In the genomic region with DNA sequence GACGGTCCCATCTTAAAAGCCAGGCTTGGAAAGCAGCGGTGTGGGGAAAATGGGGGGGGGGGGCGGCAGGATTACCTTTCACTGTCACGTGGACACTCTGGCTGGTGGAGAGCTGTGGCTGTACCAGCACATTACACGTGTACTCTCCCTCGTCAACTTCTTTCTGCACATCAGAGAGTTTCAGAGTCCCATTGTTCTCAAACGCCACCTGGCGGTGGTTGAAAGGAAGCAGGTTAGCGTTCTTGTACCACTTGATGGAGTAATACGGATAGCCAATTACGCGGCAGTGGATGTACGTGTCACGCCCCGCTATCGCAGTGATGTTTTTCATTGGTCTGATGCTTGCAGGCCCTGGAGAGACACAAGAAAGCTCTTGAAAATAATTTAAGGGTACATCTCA, we compare ENCODE assay signal across 8 mouse cellular contexts.
DNase-seq lines count a peak whose midpoint lies in the region; ATAC-seq lines count a peak whose summit lies in the region.

No protein-coding gene starts in this region.

- H3K4me2 ChIP-seq in kidney, embryonic 16.5 days (replicated peaks; ENCODE audit: low read depth, low read length) = no peak overlapping the region
- no peak overlapping the region for H3K4me2 ChIP-seq in limb, embryonic 15.5 days

- no peak overlapping the region for H3K9ac ChIP-seq in kidney, embryonic 16.5 days (replicated peaks; ENCODE audit: low read length)
- H3K9ac ChIP-seq in limb, embryonic 15.5 days = no peak overlapping the region

- H3K27me3 ChIP-seq in kidney, embryonic 16.5 days (ENCODE audit: insufficient read depth, low read length) = no peaks in the 10 kb centered on the region
- no peaks in the 10 kb centered on the region for H3K27me3 ChIP-seq in limb, embryonic 15.5 days
- H3K27me3 ChIP-seq in splenic B cell, adult 2 months (ENCODE audit: control insufficient read depth, insufficient read depth, low read length, poor library complexity, severe bottlenecking) = no peaks in the 10 kb centered on the region

- DNase-seq in gastrocnemius, adult 18-20 months (ENCODE audit: low spot score) = peak; percentile 2
- no peak for DNase-seq in gastrocnemius, adult 8-10 months (ENCODE audit: low spot score in 2 of 2)
- peak; percentile 74 to 84 for DNase-seq in cerebellum, postnatal 25 days
- peak; percentile 38 to 46 for DNase-seq in frontal cortex, postnatal 25 days (ENCODE audit: low spot score in 2 of 2)
- DNase-seq in naive thymus-derived CD4-positive, alpha-beta T cell, adult 2 months (ENCODE audit: low read depth) = peak; percentile 26
- peak; percentile 68 for DNase-seq in splenic B cell, adult 2 months (ENCODE audit: low read depth, low spot score)

- H3K4me3 ChIP-seq in kidney, embryonic 16.5 days (ENCODE audit: low read length) = no peak overlapping the region
- H3K4me3 ChIP-seq in limb, embryonic 15.5 days = no peak overlapping the region

- H3K4me1 ChIP-seq in kidney, embryonic 16.5 days (ENCODE audit: insufficient read depth, low read length) = no peaks in the 10 kb centered on the region
- H3K4me1 ChIP-seq in limb, embryonic 15.5 days = no peaks in the 10 kb centered on the region

- no peak overlapping the region for H3K27ac ChIP-seq in kidney, embryonic 16.5 days (ENCODE audit: low read length)
- no peak overlapping the region for H3K27ac ChIP-seq in limb, embryonic 15.5 days

- H3K36me3 ChIP-seq in kidney, embryonic 16.5 days (ENCODE audit: insufficient read depth, low read length) = no peaks in the 10 kb centered on the region
- no peaks in the 10 kb centered on the region for H3K36me3 ChIP-seq in limb, embryonic 15.5 days
- H3K36me3 ChIP-seq in splenic B cell, adult 2 months (ENCODE audit: control insufficient read depth, insufficient read depth, low read length, poor library complexity, severe bottlenecking) = no peaks in the 10 kb centered on the region

- 26% methylated on average over 16 of the region's 16 CpGs for WGBS in kidney, embryonic 16.5 days
- 28% methylated on average over 16 of the region's 16 CpGs for WGBS in limb, embryonic 15.5 days

- no peaks in the 10 kb centered on the region for H3K9me3 ChIP-seq in kidney, embryonic 16.5 days (ENCODE audit: low read length)
- H3K9me3 ChIP-seq in limb, embryonic 15.5 days = no peaks in the 10 kb centered on the region

- ATAC-seq in kidney, embryonic 16.5 days (ENCODE audit: low FRiP score, low TSS enrichment) = peak; percentile 63; the same call in 1 of the 2 replicates
- ATAC-seq in limb, embryonic 15.5 days (ENCODE audit: insufficient number of reproducible peaks, low FRiP score, low TSS enrichment, low read depth) = 0 out of 2 replicates have a peak, but pooled peaks have one; percentile 48

Comparison
In these comparisons a context has a peak if more than half of its experiments do, and no peak if none do; other contexts are left out.
1. DNase-seq: peak in gastrocnemius, adult 18-20 months (single experiment), cerebellum, postnatal 25 days (2 of 2), frontal cortex, postnatal 25 days (2 of 2), naive thymus-derived CD4-positive, alpha-beta T cell, adult 2 months (single experiment) and splenic B cell, adult 2 months (single experiment); none in gastrocnemius, adult 8-10 months (0 of 2).